Mouse (Mus musculus) forebrain, embryonic 13.5 days (tissue): ENCODE data around the gene Adprm. TPM values are rescaled to one million over a fixed set of nuclear protein-coding genes. Genes with fewer than 3 reads are reported as not detected.

Source experiments
- ATAC-seq: fragments of 200-750 bp; cut with Nextera tagmentation; 2 replicates; pipeline ENCODE4 v1.8.0; 2017
- H3K27ac ChIP-seq: fragments of 300-500 bp; sonication (generic); 2 replicates; pipeline ENCODE4 v1.5.1; 2015; ENCODE audit warnings: inconsistent platforms, mild to moderate bottlenecking, moderate library complexity
- H3K27me3 ChIP-seq: fragments of 300-500 bp; sonication (generic); 2 replicates; pipeline ENCODE4 v1.6.1; 2015; ENCODE audit warnings: mild to moderate bottlenecking, inconsistent platforms
- H3K36me3 ChIP-seq: fragments of 300-500 bp; sonication (generic); 2 replicates; pipeline ENCODE4 v1.6.1; 2015; ENCODE audit warnings: mild to moderate bottlenecking, inconsistent platforms; ENCODE audit not compliant: poor library complexity, severe bottlenecking
- H3K4me1 ChIP-seq: fragments of 300-500 bp; sonication (generic); 2 replicates; pipeline ENCODE4 v1.6.1; 2015; ENCODE audit warnings: inconsistent platforms
- H3K4me2 ChIP-seq: fragments of 300-500 bp; sonication (generic); 2 replicates; pipeline ENCODE4 v1.6.1; 2015; ENCODE audit warnings: inconsistent platforms, mild to moderate bottlenecking, moderate library complexity
- H3K4me3 ChIP-seq: fragments of 300-500 bp; sonication (generic); 2 replicates; pipeline ENCODE4 v1.5.1; 2015; ENCODE audit warnings: mild to moderate bottlenecking, inconsistent platforms
- H3K9ac ChIP-seq: fragments of 300-500 bp; sonication (generic); 2 replicates; pipeline ENCODE4 v1.6.1; 2015; ENCODE audit warnings: mild to moderate bottlenecking, inconsistent platforms
- H3K9me3 ChIP-seq: fragments of 300-500 bp; sonication (generic); replicated peaks from 2 replicates; pipeline ENCODE4 v1.6.1; 2016; ENCODE audit warnings: inconsistent platforms
- WGBS: fragments of 180-500 bp; shearing (Covaris S2); methylation state at CpG from one replicate; pipeline ENCODE4 v1.1.7; 2015; 5-methylcytosine and 5-hydroxymethylcytosine counted together
- microRNA-seq: library from miRNA; unstranded; fragments of <30 nt; microRNA quantifications from one replicate; pipeline ENCODE4, GENCODE M21; 2016
- polyA plus RNA-seq: library from polyadenylated mRNA; unstranded; fragments of >200 nt; fragmentation: Nextera tagmentation; extraction: Ambion mirVana; gene quantifications from 2 replicates; pipeline ENCODE4 v1.2.1, GENCODE M21; 2015

Adprm gene
- polyA plus RNA-seq, 1 experiment from 2014 or later, result 34.8 TPM

- 73% methylated on average over 4 of the region's 4 CpGs for WGBS
- Histone ChIP-seq H3K4me2 (no peak overlapping the region), H3K27me3 (no peaks in the 10 kb centered on the region), H3K4me1 (peaks cover 20% of the 10 kb centered on the region), H3K36me3 (no peaks in the 10 kb centered on the region), H3K27ac (no peak overlapping the region), H3K9ac (no peak overlapping the region), H3K4me3 (no peak overlapping the region), H3K9me3 (no peaks in the 10 kb centered on the region)
- no peak for ATAC-seq
Measured at GRCm38 (mm10) chr11:66996446-66996845, 55.9 kb downstream of the Adprm start.

GRCm38 (mm10) chr11:66993674-66994073 lies 58.7 kb downstream of the Adprm start:
- WGBS, result 57% methylated on average over 1 of the region's 1 CpGs
- H3K36me3 ChIP-seq, result no peaks in the 10 kb centered on the region
- no peaks in the 10 kb centered on the region for H3K9me3 ChIP-seq
- no peak for ATAC-seq
- no peak overlapping the region for H3K4me2 ChIP-seq
- peaks cover 4% of the 10 kb centered on the region for H3K4me1 ChIP-seq
- no peaks in the 10 kb centered on the region for H3K27me3 ChIP-seq
- H3K9ac ChIP-seq, result no peak overlapping the region
- H3K27ac ChIP-seq, result no peak overlapping the region
- H3K4me3 ChIP-seq, result no peak overlapping the region

GRCm38 (mm10) chr11:66992150-66992549 lies 60.2 kb downstream of the Adprm start:
- Histone ChIP-seq H3K9ac (no peak overlapping the region), H3K4me1 (no peaks in the 10 kb centered on the region), H3K4me3 (no peak overlapping the region), H3K4me2 (no peak overlapping the region), H3K27ac (no peak overlapping the region), H3K36me3 (no peaks in the 10 kb centered on the region), H3K27me3 (no peaks in the 10 kb centered on the region), H3K9me3 (no peaks in the 10 kb centered on the region)
- WGBS, result 81% methylated on average over 2 of the region's 2 CpGs
- ATAC-seq, result no peak

Small RNA genes lying within 50 kb of the gene (microRNA-seq; reads per million reads assigned to microRNA genes)
- not detected for gene Mir6923

Other genes with a start within 250 kb of the Adprm start
- 0.12 and 0.16 TPM in 2 replicates for gene Pirt, start 140.6 kb downstream of the Adprm start, polyA plus RNA-seq
- 0.19 TPM in 1 of 2 replicates, not detected in the other for gene Tmem238l, start 96.0 kb downstream of the Adprm start, polyA plus RNA-seq
- gene Tmem220, start 27.4 kb downstream of the Adprm start, polyA plus RNA-seq, result 0.34 and 0.50 TPM in 2 replicates
- 14.2 and 14.4 TPM in 2 replicates for gene Sco1, start 76 bp upstream of the Adprm start, polyA plus RNA-seq
- gene Myh3, start 25.7 kb upstream of the Adprm start, polyA plus RNA-seq, result 0.06 and 0.17 TPM in 2 replicates
- gene Myh2, start 118.4 kb upstream of the Adprm start, polyA plus RNA-seq, result not detected in 2 replicates
- gene Myh1, start 147.5 kb upstream of the Adprm start, polyA plus RNA-seq, result 0.03 TPM in 1 of 2 replicates, not detected in the other
- gene Myh4, start 185.4 kb upstream of the Adprm start, polyA plus RNA-seq, result not detected in 2 replicates
- gene Myh8, start 224.5 kb upstream of the Adprm start, polyA plus RNA-seq, result 0.05 TPM in 2 replicates